Mouse (Mus musculus): ENCODE results near the gene Cacna2d2.

Cacna2d2 gene

DNA sequence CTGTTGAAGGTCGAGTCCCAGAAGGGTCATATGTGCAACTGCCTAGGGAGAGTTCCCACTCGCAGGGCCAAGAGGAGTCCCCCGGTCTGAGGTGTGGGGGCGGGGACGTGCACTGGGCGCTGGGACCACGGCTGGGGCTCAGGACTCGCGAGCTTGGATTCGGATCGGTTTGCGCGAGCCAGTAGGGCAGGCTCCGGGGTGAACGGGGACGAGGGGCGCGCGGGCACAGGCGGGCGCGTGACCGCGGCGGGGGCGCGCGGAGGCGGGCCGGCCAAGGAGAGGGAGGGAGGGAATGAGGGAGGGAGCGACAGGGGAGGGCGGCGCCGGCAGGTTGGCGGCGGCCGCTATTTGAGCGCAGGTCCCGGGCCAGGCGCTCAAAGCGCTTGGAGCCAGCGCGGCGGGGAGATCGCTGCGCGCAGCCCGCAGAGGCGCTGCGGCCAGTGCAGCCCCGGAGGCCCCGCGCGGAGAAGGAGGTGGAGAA, at the start of gene Cacna2d2:
Gene Cacna2d2, plus strand, starts transcription at position 122 of the 481 bp plus-strand sequence.
- no peak for DNase-seq (ENCODE audit: low spot score)

DNA sequence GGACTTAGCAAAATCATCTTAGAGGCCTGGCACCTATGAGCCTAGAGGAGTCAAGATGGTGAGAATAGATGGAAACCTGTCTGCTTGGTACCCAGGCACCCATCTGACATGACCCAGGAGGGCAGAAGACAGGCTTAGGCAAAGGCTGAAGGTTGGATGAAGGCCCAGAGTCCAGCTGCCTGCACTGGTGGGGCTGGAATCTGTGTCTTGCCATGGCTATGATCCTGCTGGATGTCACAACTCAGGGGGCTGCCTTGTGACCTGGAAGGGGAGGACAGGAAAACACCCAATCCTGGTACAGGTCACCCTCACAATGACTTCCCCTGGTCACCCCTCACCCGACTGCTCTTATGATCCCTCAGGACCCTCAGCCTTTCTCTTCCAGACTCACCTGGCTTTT, 44.6 kb upstream of the Cacna2d2 start:
- no peak for DNase-seq (ENCODE audit: low spot score)

DNA sequence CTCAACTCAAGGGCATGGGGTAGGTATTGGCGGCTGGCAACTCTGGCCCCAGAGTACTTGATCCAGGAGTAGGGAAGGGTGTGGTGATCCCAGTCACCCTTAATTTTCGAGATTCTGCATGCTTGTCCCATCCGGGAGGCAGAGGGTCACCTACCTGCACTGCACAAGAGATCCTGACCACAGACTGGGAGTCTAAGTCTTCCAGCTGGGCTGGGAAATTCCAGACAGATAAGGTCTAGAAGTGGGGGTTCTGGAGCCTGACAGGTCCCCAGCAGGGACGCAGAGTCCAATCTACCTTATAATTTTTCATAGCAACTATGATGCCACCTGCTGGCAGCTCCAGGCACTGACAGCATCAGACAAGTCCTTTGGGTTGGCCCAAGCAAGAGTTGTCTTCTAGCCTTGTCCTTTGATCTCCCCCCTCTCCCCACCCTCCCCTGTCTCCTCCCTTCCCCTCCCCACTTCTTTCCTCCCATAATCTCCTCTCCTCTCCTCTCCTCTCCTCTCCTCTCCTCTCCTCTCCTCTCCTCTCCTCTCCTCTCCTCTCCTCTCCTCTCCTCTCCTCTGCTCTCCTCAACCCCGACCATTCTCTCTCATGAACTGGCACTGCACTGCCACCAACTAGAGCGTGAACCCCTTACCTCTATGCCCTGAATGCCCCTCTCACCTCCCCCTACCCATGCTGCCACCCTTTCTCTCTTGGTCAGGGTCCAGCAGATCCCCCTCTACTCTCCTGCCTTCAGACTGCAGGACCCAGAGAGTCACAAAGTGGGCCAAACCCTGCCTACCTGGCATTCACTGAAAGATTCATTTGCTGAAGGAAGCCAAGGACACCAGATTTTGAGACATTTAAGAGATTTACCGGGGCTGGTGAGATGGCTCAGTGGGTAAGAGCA, 43.3 kb upstream of the Cacna2d2 start:
- DNase-seq (ENCODE audit: low spot score) = peak; percentile 50

DNA sequence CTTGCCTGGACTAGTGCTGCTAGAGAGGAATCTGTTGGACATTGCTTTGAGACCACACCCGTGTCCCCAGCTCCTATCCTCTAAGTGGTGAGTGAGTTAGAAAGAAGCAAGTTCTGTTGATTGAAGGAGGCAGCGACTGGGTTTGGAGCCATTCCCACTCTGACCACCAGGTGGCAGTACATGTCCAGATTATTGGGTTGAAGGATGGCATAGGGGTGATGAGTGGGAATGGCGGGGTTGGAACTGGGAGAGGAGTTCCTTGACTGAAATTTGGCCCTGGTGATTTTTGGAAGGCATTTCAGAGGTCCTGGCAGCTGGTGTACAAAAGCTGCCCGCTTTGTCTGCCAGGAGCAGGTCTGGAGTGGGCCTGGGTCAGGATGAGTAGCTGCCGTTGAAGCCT, 41.8 kb upstream of the Cacna2d2 start:
- peak; percentile 54 for DNase-seq (ENCODE audit: low spot score)

DNA sequence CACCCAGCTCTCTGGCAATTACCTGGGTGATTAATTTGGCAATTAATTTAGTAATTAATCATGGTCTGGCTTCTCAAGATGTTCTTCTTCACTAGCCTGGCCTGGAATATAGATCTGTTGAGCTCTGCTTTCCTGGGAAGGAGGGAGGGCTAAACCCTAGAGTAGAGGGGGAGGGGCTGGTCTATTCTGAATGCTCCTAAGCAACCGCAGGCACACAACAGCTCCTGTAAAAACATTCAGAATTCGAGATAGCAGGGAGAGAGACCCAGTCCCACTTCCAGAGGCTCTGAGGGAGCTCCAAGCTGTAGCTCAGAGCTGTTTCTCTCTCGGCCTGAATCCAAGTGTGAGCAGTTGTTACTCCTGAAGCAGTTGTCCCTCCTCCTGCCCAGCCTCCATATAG, 38.4 kb upstream of the Cacna2d2 start:
- no peak for DNase-seq (ENCODE audit: low spot score)

DNA sequence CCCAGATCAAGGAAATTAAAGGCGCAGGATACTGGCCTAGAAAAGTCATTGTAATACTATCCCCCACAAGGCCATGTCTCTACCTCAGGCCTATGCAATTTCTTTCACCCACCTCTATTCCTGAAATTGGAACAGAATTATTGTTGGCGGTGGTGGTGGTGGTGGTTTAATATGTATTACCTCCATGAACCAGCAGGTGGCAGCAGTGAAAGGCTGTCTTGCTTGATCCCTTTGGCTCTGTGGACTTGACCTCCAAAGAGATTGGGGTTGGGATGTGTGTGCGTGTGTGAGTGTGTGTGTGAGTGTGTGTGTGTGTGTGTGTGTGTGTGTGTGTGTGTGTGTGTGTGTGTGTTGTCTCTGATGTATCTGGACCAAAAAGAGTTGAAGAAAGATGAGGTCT, 32.8 kb upstream of the Cacna2d2 start:
- DNase-seq (ENCODE audit: low spot score) = peak; percentile 55

DNA sequence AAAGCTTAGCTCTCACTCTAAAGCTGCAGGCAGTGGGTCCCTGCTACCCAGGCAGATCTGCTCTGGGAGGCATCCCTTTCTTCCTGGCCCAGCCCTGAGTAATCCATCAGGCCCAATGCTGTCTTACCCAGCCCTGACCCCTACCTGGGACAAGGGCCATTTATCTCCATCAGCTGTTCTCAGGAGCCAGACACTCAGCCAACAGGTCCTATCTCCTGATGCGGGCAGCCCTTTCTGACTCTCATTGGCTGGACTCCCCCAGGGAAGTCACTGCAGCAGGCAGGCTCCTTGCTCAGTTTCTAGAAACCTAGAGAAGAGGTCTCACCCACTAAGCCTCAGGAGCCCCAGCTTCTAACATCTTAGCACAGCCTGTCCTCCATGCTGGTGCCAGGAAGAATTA, 31.1 kb upstream of the Cacna2d2 start:
- no peak for DNase-seq (ENCODE audit: low spot score)

DNA sequence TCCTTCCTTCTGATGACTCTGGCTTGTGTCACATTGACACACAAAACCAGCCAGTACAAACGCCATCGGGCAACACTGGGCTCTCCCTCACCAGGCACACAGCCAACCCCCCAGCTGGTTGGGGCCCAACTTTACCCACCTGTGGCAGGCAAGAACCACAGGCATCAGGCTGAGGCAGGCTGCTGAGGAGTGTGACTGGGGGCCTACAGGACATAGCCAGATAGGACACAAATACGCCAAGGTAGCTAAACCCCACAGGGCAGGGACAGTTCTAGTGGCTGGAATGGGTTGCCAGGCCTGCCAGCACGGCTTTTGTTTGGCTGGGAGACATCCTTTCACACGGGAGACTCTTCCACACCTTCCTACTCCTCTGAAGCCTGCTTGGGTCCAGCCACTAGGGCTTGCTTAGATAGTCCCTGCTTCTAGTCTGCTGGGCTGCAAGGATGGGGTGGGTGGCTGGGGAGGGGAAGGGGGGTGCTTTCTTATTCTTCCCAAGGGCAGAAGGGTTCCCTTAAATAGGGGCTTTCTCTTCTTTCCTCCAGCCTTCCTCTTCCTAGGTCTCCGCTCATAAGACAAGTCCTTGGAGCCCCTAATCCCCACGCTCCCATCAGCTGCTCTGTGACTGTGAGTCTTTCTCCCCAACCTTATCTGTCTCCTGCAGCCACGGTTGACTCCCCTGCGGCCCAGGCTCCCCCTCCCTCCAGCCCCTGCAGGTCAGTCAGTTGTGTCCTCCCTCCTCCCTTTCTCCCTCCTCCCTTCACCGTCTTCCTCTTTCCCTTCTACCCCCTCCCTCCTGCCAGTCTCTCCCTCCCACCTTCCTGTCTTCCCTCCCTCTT, 29.9 kb upstream of the Cacna2d2 start:
- DNase-seq (ENCODE audit: low spot score) = no peak

DNA sequence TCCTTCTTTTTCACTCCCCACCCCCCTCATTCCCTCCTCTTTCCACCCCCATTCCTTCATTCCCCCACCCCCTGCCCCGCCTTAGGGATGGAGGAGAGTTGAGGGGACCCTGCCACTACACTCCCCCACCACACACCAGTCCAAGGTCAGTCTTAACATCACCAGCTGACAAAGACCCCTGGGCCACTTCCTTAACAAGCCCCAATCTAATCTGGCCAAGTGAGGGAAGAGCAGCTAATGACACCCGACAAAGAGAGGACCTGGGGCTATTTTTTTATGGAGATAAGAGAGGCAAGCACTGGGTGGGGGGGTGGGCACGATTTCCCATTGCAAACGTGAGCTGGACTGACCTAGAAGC, 29.3 kb upstream of the Cacna2d2 start:
- DNase-seq (ENCODE audit: low spot score) = no peak

DNA sequence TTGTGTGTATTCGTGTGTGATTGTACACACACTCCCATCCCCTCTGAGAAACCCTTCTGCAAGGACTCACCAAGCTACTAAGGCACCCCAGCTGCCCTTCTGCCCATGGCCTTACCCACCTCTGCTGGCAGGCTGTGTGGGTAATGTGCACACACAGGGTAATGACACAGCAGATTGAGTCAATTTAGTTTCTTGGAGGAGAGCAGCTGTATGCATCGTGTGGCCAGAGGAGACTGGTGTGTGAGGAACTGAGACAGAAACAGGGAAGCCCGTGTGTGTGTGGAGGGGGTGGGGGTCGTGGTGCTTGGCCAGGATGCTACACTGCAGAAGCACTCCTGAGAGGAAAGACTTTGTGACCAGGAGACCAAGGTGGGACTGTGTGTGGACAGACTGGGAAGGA, 27.0 kb upstream of the Cacna2d2 start:
- no peak for DNase-seq (ENCODE audit: low spot score)

DNA sequence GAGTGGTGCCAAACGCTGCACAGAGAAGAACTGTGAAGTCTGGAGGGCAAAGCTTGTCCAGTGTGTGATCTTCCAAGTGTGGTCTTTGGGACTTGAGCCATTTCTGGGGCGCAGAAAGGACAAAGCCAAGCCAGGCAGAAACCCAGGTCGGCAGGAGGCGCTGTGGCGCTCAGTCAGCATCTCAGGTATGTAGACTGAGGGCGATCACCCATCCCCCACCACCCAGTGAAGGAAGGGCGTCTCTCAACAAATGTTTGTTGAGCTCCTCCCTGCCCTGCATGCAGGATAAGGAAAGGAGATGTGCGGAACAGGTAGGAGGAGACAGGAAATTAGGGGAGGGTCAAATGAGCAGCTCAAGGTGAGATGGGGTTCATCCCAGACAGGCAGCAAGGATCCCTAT, 24.8 kb upstream of the Cacna2d2 start:
- no peak for DNase-seq (ENCODE audit: low spot score)

DNA sequence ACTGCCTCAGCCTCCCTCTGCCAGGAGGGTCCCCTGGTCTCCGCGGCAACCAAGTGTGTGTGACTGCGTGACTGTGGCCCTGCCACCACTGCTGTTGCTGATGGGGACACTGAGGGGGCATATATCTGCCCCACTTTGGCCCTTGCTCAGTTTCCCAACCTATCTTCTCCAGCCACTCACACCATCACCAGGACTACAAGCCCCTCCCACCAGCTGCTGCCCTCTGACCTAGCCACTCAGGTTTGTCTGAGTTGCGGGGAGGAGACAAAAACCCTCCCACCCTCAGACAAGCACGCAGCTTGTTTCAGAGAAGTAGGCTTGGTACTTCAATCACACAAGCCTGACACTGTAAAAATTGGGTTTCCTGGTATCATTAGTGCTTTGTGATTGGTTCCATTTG, 24.0 kb upstream of the Cacna2d2 start:
- DNase-seq (ENCODE audit: low spot score) = no peak

DNA sequence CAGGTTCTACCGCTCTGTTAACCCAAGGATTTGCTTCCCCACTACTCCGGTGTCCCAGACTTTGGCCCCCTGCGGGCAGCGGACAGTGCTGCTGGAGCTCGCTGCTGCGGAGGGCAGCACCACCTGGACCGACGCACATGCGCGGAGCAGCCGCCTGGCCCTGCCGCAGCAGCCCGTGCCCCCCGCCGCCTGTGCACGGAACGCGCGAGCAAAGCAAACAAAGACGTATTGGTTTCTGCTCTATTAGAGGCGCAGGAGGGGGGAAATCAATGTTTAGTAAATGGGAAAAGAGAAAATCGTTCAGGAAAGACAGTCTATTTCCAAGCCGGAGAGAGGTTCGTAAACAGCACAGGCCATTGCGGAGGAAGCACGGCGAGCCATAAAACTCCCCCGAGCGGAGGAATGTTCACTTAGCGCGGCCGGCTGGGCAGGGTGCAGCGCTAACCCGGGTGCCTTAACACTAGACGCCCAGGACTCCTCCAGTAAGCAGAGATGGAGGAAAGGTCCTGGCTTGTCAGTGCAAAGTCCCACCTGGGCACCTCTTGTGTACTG, 21.4 kb upstream of the Cacna2d2 start:
- DNase-seq (ENCODE audit: low spot score) = no peak

DNA sequence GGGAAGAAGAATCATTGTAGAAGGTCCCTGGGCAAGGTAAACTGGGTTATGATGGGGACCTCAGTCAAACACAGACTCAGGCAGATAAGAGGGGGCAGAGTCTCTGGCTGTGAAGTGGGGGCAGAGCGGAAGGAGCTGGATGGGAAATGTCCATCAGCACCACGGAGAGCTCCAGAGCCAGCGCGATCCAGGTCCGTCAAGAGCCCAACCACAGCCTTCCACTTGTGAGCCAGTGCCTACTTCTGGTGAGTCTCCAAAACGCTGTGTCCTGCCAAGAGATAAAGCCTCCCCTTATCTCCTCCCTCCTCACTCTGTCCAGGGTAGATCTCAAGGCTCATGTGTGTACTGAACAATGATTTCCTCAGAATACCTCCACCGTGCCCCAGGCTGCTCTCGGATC, 17.7 kb upstream of the Cacna2d2 start:
- no peak for DNase-seq (ENCODE audit: low spot score)

DNA sequence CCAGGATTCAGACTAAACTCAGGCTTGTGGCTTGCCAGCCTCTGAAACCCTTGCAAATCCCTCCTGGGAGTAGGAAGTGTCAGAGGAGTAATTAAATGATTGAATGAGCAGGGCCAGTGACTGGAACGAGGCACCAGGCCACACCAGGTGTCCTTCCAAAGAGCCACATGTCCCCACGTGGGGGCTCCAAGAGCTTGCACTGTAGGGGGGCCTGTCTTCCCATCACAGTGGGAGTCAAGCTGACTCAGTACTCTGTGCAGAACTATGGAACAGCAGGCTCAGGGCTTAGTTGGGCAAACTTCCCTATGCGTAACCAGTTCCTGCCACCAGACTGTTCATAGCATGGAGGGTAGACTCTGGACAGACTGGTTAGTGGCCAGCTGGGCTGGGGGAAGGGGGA, 15.0 kb upstream of the Cacna2d2 start:
- DNase-seq (ENCODE audit: low spot score) = no peak

DNA sequence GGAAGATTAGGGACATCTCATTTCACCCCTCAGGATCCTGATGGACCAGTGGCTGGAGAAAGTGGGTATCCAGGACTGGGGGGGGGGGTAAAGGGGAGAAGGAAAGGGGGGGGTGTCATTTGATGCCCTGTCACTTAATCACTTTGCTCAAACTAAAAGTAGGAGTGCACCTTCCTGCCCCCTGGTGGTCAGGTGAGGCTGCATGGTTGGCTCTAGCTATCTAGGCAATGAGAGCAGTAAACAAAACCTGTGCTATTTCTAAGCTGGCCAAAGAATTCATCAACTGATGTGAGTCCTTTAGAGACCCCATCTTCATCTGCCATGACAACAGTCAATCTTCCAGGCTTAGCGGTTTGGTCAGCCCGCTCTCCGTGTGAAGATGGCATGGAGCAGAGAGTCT, 12.7 kb upstream of the Cacna2d2 start:
- peak; percentile 16 for DNase-seq (ENCODE audit: low spot score)

DNA sequence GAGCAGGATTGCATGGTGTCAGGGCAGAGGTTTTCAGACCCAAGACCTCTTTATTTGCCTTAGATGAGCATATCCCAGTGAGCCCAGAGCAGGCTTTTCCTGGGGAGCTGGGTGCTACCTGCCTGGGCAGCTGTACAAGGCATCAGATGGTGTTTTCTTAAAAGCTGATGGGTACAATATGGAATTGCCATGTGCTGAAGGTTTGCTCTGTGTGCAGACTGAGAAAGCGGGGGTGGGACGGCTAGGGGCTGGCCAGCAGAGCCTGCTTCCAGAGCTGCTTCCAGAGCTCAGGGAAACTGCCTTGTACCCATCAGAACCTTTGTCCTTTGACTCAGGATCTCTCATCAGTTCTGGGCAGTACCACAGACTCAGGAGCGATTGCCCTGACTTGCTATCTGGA, 11.7 kb upstream of the Cacna2d2 start:
- no peak for DNase-seq (ENCODE audit: low spot score)

DNA sequence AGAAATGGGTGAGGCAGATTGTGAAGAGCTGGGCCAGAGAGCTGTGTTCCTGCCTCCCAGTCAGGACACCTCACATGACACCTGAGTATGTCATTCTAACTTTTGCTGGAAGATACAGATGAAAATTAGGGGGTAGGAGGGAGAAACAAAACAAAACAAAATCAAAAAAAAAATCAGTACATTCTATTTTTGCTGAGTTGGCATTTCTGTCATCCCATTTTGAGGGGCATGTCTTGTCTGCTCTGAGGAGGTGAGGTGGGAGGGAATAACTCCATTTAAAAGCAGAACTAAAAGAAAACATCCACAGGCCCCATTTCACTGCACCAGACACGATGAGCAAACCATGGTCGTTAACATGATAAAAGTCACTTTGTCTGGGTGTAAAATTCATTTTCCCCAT, 11.1 kb upstream of the Cacna2d2 start:
- no peak for DNase-seq (ENCODE audit: low spot score)

DNA sequence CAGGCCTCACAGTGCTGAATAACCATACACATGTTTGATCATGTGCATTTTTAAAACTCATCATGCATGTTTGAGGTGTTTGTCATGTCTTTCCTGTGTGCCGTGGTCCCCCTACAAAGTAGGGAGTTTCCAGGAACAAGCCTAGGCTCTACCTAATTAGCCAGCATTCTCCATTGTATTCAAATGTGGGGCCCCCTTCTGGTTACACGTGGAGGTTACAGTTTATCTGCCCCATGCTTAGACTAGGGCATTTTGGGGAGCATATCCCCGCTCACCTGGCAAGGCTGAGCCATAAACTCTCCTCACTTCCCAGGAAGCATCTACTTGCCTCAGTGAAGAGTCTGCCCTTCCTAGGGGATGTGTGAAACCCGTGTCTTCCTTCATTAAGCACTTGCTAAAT, 3.0 kb upstream of the Cacna2d2 start:
- no peak for DNase-seq (ENCODE audit: low spot score)

DNA sequence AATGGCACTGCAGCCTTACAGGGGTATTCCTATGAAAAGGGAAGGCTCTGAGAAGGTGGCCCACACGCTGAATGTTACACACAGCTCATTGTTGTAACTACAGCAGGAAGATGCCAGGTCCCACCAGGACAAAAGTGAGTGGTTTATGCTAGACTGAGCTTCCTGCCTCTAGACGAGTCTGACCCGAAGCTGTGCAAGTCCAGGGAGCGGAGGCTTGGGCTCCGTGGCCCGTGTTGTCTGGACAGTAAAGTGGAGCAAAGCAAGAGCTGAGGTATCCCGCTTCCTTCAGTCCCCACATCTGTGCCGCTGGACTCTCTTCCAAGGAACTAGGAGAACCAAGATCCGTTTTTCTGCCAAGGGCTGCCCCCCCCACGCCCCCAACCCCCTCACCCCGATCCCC, 444 bp upstream of the Cacna2d2 start:
- no peak for DNase-seq (ENCODE audit: low spot score)

DNA sequence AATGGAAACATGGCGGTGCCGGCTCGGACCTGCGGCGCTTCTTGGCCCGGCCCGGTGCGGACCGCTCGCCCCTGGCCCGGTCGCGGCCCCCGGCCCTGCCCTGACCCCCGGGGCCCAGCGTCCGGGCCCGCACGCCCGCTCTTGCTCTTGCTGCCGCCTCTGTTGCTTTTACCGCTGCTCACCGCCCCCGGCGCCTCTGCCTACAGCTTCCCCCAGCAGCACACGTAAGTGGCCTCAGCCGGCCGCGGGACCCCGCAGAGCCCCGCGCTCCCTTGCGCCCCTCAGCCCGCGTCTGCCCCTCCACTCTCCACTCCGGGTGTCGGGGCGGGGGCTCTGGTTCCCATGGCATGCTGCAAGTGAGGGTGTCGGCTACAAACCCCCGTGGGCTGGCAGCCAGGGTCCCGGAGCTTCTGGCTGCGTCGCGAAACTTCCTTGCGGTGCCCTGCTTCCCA, 674 bp downstream of the Cacna2d2 start:
- DNase-seq (ENCODE audit: low spot score) = no peak

DNA sequence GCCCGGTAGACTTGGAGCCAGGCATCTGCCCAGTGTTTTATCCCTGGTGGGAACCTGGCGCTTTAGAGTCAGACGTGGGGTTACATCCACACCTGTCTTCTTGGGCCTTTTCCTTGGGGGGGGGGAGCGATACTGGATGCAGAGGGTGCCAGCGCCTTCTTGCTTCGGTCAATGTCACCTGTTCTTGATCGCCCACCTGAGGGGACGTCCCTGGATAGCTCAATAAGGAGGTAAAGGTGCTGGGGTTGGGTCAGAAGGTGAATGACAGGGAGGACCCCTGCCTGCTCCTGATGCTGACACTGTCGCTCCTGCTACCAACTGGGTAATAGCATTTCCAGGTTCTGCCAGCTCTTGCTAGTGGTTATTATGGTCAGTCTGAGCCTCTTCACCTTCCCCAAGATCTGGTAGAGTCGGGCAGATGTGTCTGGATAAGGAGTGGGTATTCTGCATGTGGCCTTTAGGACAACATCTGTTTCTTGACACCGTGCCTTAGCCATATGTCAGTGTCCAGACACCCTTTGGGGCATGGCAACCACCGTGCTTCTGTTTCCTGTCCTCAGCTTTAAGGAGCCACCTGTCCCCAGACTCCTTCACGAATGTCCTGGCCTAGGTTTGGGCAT, 1.4 kb downstream of the Cacna2d2 start:
- DNase-seq (ENCODE audit: low spot score) = no peak

All from lung, postnatal 25 days (tissue).